Mouse (Mus musculus) forebrain, embryonic 10.5 days (tissue): ENCODE measurements around the gene Snapin. TPM values are rescaled to one million over a fixed set of nuclear protein-coding genes. Genes with fewer than 3 reads are reported as not detected.
A peak's percentile ranks its signal among the peaks of the same experiment; 100 is the strongest.

Source experiments
- DNase-seq: peaks from one replicate; pipeline ENCODE4 v3.0.0-alpha.2; 2017; ENCODE audit warnings: low spot score; ENCODE audit errors: extremely low spot score
- H3K27ac ChIP-seq: fragments of 300-500 bp; sonication (generic); 2 replicates; pipeline ENCODE4 v1.5.1; 2016; ENCODE audit warnings: mild to moderate bottlenecking
- H3K27me3 ChIP-seq: fragments of 300-500 bp; sonication (generic); 2 replicates; pipeline ENCODE4 v1.6.1; 2016; ENCODE audit warnings: mild to moderate bottlenecking; ENCODE audit not compliant: poor library complexity, severe bottlenecking
- H3K36me3 ChIP-seq: fragments of 300-500 bp; sonication (generic); replicated peaks from 2 replicates; pipeline ENCODE4 v1.6.1; 2016; ENCODE audit warnings: mild to moderate bottlenecking, moderate library complexity
- H3K4me1 ChIP-seq: fragments of 300-500 bp; sonication (generic); 2 replicates; pipeline ENCODE4 v1.6.1; 2016
- H3K4me3 ChIP-seq: fragments of 300-500 bp; sonication (generic); 2 replicates; pipeline ENCODE4 v1.5.1; 2016; ENCODE audit warnings: mild to moderate bottlenecking, moderate library complexity
- H3K9me3 ChIP-seq: fragments of 300-500 bp; sonication (generic); 2 replicates; pipeline ENCODE4 v1.6.1; 2016; ENCODE audit warnings: mild to moderate bottlenecking, moderate library complexity
- WGBS: fragments of 180-500 bp; shearing (Covaris S2); methylation state at CpG from one replicate; pipeline ENCODE4 v1.1.7; 2016; 5-methylcytosine and 5-hydroxymethylcytosine counted together
- polyA plus RNA-seq: library from polyadenylated mRNA; unstranded; fragments of >200 nt; fragmentation: Nextera tagmentation; extraction: Ambion mirVana; gene quantifications from 2 replicates; pipeline ENCODE4 v1.2.1, GENCODE M21; 2016

Snapin gene
- polyA plus RNA-seq, 1 experiment from 2014 or later: 58.9 TPM

- Histone ChIP-seq H3K4me3 (peak within 1 kb of the TSS; percentile 52), H3K4me1 (peaks cover 27% of the 10 kb centered on the region), H3K27me3 (peaks cover 50% of the 10 kb centered on the region), H3K9me3 (no peaks in the 10 kb centered on the region), H3K36me3 (no peaks in the 10 kb centered on the region), H3K27ac (peak within 1 kb of the TSS; percentile 58)
- 3% methylated on average over 25 of the region's 25 CpGs for WGBS
- peak; percentile 32 for DNase-seq
Observed at GRCm38 (mm10) chr3:90513796-90514590, 23.2 kb upstream of the Snapin start, which contains the start of the genes S100a1 and S100a13. Gene S100a1 (minus strand): TSS chr3:90514392. Gene S100a13 (plus strand): TSS chr3:90514435.

GRCm38 (mm10) chr3:90512948-90513642 lies 22.3 kb upstream of the Snapin start:
- Histone ChIP-seq H3K9me3 (no peaks in the 10 kb centered on the region), H3K4me1 (peaks cover 30% of the 10 kb centered on the region), H3K36me3 (no peaks in the 10 kb centered on the region), H3K4me3 (peak overlapping the region; percentile 52; the same call in 1 of the 2 replicates), H3K27me3 (peaks cover 50% of the 10 kb centered on the region), H3K27ac (no peak overlapping the region)
- no peak for DNase-seq
- 76% methylated on average over 9 of the region's 9 CpGs for WGBS

- peaks cover 6% of the 10 kb centered on the region for H3K36me3 ChIP-seq
- no peak overlapping the region for H3K4me3 ChIP-seq
- H3K27ac ChIP-seq: no peak overlapping the region
- no peak for DNase-seq
- H3K9me3 ChIP-seq: no peaks in the 10 kb centered on the region
- H3K27me3 ChIP-seq: peaks cover 50% of the 10 kb centered on the region
- WGBS: 83% methylated on average over 5 of the region's 5 CpGs
- peaks cover 38% of the 10 kb centered on the region for H3K4me1 ChIP-seq
Observed at GRCm38 (mm10) chr3:90512276-90512675, 21.4 kb upstream of the Snapin start.

GRCm38 (mm10) chr3:90509747-90510123 lies 18.9 kb upstream of the Snapin start:
- H3K4me1 ChIP-seq: peaks cover 32% of the 10 kb centered on the region
- H3K27me3 ChIP-seq: peaks cover 37% of the 10 kb centered on the region
- peak overlapping the region; percentile 98 for H3K27ac ChIP-seq
- peaks cover 31% of the 10 kb centered on the region for H3K36me3 ChIP-seq
- no peaks in the 10 kb centered on the region for H3K9me3 ChIP-seq
- peak overlapping the region; percentile 98 for H3K4me3 ChIP-seq
- WGBS: 16% methylated on average over 2 of the region's 2 CpGs
- DNase-seq: no peak

- Histone ChIP-seq H3K4me1 (peaks cover 26% of the 10 kb centered on the region), H3K36me3 (peaks cover 37% of the 10 kb centered on the region), H3K27me3 (peaks cover 31% of the 10 kb centered on the region), H3K4me3 (peak within 1 kb of the TSS; percentile 98), H3K27ac (peak within 1 kb of the TSS; percentile 98), H3K9me3 (no peaks in the 10 kb centered on the region)
- under 1% methylated on average over 66 of the region's 66 CpGs for WGBS
- DNase-seq: peak; percentile 99
Observed at GRCm38 (mm10) chr3:90508950-90509746, 18.3 kb upstream of the Snapin start, which contains the start of gene Chtop. Gene Chtop (minus strand): TSS chr3:90509498.

GRCm38 (mm10) chr3:90508287-90508949 lies 17.6 kb upstream of the Snapin start:
- Histone ChIP-seq H3K4me1 (peaks cover 19% of the 10 kb centered on the region), H3K4me3 (peak overlapping the region; percentile 98), H3K27ac (peak overlapping the region; percentile 98), H3K36me3 (peaks cover 44% of the 10 kb centered on the region), H3K27me3 (peaks cover 24% of the 10 kb centered on the region), H3K9me3 (no peaks in the 10 kb centered on the region)
- WGBS: 7% methylated on average over 20 of the region's 20 CpGs
- DNase-seq: no peak

- WGBS: 94% methylated on average over 3 of the region's 3 CpGs
- no peak for DNase-seq
- H3K4me3 ChIP-seq: no peak overlapping the region
- peaks cover 18% of the 10 kb centered on the region for H3K4me1 ChIP-seq
- H3K36me3 ChIP-seq: peaks cover 65% of the 10 kb centered on the region
- H3K9me3 ChIP-seq: no peaks in the 10 kb centered on the region
- no peak overlapping the region for H3K27ac ChIP-seq
- H3K27me3 ChIP-seq: peaks cover 5% of the 10 kb centered on the region; the same call in 1 of the 2 replicates
Observed at GRCm38 (mm10) chr3:90506362-90506761, 15.5 kb upstream of the Snapin start.

- Histone ChIP-seq H3K4me1 (peaks cover 18% of the 10 kb centered on the region), H3K9me3 (no peaks in the 10 kb centered on the region), H3K36me3 (peaks cover 76% of the 10 kb centered on the region), H3K4me3 (no peak overlapping the region), H3K27me3 (no peaks in the 10 kb centered on the region), H3K27ac (no peak overlapping the region)
- no peak for DNase-seq
- 94% methylated on average over 5 of the region's 5 CpGs for WGBS
Observed at GRCm38 (mm10) chr3:90505216-90505615, 14.4 kb upstream of the Snapin start.

- WGBS: 81% methylated on average over 4 of the region's 4 CpGs
Observed at GRCm38 (mm10) chr3:90503444-90503843, 12.6 kb upstream of the Snapin start.

GRCm38 (mm10) chr3:90497597-90497996 lies 6.8 kb upstream of the Snapin start:
- no peak for DNase-seq
- H3K27ac ChIP-seq: no peak overlapping the region
- no peaks in the 10 kb centered on the region for H3K9me3 ChIP-seq
- H3K27me3 ChIP-seq: no peaks in the 10 kb centered on the region
- peaks cover 80% of the 10 kb centered on the region for H3K36me3 ChIP-seq
- no peak overlapping the region for H3K4me3 ChIP-seq
- no peaks in the 10 kb centered on the region for H3K4me1 ChIP-seq

More at GRCm38 (mm10) chr3:90503444-90503843, 12.6 kb upstream of the Snapin start:
- Histone ChIP-seq H3K36me3 (peaks cover 94% of the 10 kb centered on the region), H3K27ac (no peak overlapping the region), H3K4me3 (no peak overlapping the region), H3K27me3 (no peaks in the 10 kb centered on the region), H3K4me1 (peaks cover 14% of the 10 kb centered on the region), H3K9me3 (no peaks in the 10 kb centered on the region)
- no peak for DNase-seq

- Histone ChIP-seq H3K27me3 (no peaks in the 10 kb centered on the region), H3K36me3 (peaks cover 64% of the 10 kb centered on the region), H3K9me3 (no peaks in the 10 kb centered on the region), H3K4me1 (no peaks in the 10 kb centered on the region), H3K27ac (no peak overlapping the region), H3K4me3 (no peak overlapping the region)
- WGBS: 91% methylated on average over 7 of the region's 7 CpGs
- DNase-seq: no peak
Observed at GRCm38 (mm10) chr3:90495850-90496525, 5.2 kb upstream of the Snapin start.
